Mouse (Mus musculus): ENCODE measurements around the gene Fam189a2.

DNA sequence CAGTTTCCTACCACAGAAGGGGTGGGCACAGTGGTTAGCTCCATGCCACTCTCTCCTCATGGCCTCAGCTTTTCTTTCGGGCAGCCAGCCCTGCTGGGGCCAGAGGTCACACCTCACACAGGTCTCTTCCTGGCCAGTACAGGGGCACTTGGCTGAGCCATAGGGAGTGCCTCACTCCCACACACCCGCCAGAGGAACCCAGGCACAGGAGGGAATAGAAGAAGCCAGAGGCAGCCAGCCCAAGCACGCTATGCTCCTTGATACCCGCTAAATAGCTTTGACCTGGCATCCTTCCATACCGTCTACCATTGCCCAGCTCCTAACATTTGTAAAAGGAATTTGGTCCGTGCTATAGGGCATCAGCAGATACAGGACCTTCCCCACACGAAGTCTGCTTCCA, 70.9 kb downstream of the Fam189a2 start:
- TF ChIP-seq CTCF (IDR thresholded peaks at IDR 0.05; ENCODE audit: control insufficient read depth, insufficient read depth, insufficient replicate concordance, low read depth, low read length) (no peak), POLR2A (IDR thresholded peaks at IDR 0.05; ENCODE audit: control insufficient read depth, low read depth, low read length) (no peak)
